Mouse (Mus musculus): ENCODE measurements around the gene Olfr1325.
"Not testable (repeated sequence)": the region's sequence is repeated elsewhere in the genome, so short reads cannot be mapped to it uniquely, and the experiment has no call there.

Olfr1325 gene

GRCm38 (mm10) chrX:74592379-74592778 lies at the start of gene Olfr1325:
Gene Olfr1325, plus strand, starts transcription at chrX:74592679.
- no peak for DNase-seq

GRCm38 (mm10) chrX:74574788-74575187 lies 17.7 kb upstream of the Olfr1325 start, which contains the start of gene Olfr1326-ps1:
Gene Olfr1326-ps1, minus strand, starts transcription at chrX:74574888.
- no peak for DNase-seq

GRCm38 (mm10) chrX:74645466-74646323 lies 53.2 kb downstream of the Olfr1325 start, which contains the start of gene Gm5640:
Gene Gm5640, minus strand, starts transcription at chrX:74645635.
- DNase-seq = not testable (repeated sequence)

- DNase-seq = not testable (repeated sequence)
Measured at GRCm38 (mm10) chrX:74646393-74646792, 53.9 kb downstream of the Olfr1325 start.

Data from retina, postnatal 1 day (tissue).